Mouse (Mus musculus) embryonic facial prominence, embryonic 10.5 days (tissue): ENCODE results near the gene Ankrd13b. TPM values are rescaled to one million over a fixed set of nuclear protein-coding genes. Genes with fewer than 3 reads are reported as not detected.

Source experiments
- DNase-seq: peaks from one replicate; pipeline ENCODE4 v3.0.0-alpha.2; 2017; ENCODE audit warnings: low spot score
- H3K27ac ChIP-seq: fragments of 300-500 bp; sonication (generic); replicated peaks from 2 replicates; pipeline ENCODE4 v1.5.1; 2016; ENCODE audit warnings: mild to moderate bottlenecking
- H3K27me3 ChIP-seq: fragments of 300-500 bp; sonication (generic); replicated peaks from 2 replicates; pipeline ENCODE4 v1.6.1; 2016; ENCODE audit warnings: low read depth, mild to moderate bottlenecking; ENCODE audit not compliant: poor library complexity, severe bottlenecking
- H3K36me3 ChIP-seq: fragments of 300-500 bp; sonication (generic); replicated peaks from 2 replicates; pipeline ENCODE4 v1.6.1; 2016; ENCODE audit warnings: mild to moderate bottlenecking, moderate library complexity
- H3K4me1 ChIP-seq: fragments of 300-500 bp; sonication (generic); 2 replicates; pipeline ENCODE4 v1.6.1; 2016
- H3K4me3 ChIP-seq: fragments of 300-500 bp; sonication (generic); 2 replicates; pipeline ENCODE4 v1.5.1; 2016; ENCODE audit warnings: mild to moderate bottlenecking, moderate library complexity
- H3K9me3 ChIP-seq: fragments of 300-500 bp; sonication (generic); 2 replicates; pipeline ENCODE4 v1.6.1; 2016; ENCODE audit warnings: mild to moderate bottlenecking
- WGBS: fragments of 180-500 bp; shearing (Covaris S2); methylation state at CpG from one replicate; pipeline ENCODE4 v1.1.7; 2016; 5-methylcytosine and 5-hydroxymethylcytosine counted together
- polyA plus RNA-seq: library from polyadenylated mRNA; unstranded; fragments of >200 nt; fragmentation: Nextera tagmentation; extraction: Ambion mirVana; gene quantifications from 2 replicates; pipeline ENCODE4 v1.2.1, GENCODE M21; 2016

The Ankrd13b gene
- polyA plus RNA-seq, 1 experiment from 2014 or later = 13.1 TPM

GRCm38 (mm10) chr11:77483510-77484255 is 5.8 kb downstream of the Ankrd13b start:
- WGBS = 75% methylated on average over 11 of the region's 11 CpGs
- Histone ChIP-seq H3K27ac (no peak overlapping the region), H3K4me3 (no peak overlapping the region), H3K4me1 (peaks cover 49% of the 10 kb centered on the region), H3K9me3 (no peaks in the 10 kb centered on the region), H3K27me3 (no peaks in the 10 kb centered on the region), H3K36me3 (peaks cover 21% of the 10 kb centered on the region; the same call in 1 of the 2 replicates)
- DNase-seq = no peak

GRCm38 (mm10) chr11:77483043-77483442 is 6.4 kb downstream of the Ankrd13b start:
- Histone ChIP-seq H3K9me3 (no peaks in the 10 kb centered on the region), H3K27me3 (no peaks in the 10 kb centered on the region), H3K27ac (no peak overlapping the region), H3K4me1 (peaks cover 42% of the 10 kb centered on the region), H3K4me3 (no peak overlapping the region), H3K36me3 (peaks cover 21% of the 10 kb centered on the region; the same call in 1 of the 2 replicates)
- 75% methylated on average over 3 of the region's 3 CpGs for WGBS
- DNase-seq = no peak

GRCm38 (mm10) chr11:77476895-77477294 is 12.6 kb downstream of the Ankrd13b start:
- Histone ChIP-seq H3K36me3 (peaks cover 57% of the 10 kb centered on the region), H3K4me1 (no peaks in the 10 kb centered on the region; the same call in 1 of the 2 replicates), H3K27ac (no peak overlapping the region), H3K4me3 (no peak overlapping the region), H3K27me3 (no peaks in the 10 kb centered on the region; the same call in 1 of the 2 replicates), H3K9me3 (no peaks in the 10 kb centered on the region)
- WGBS = 90% methylated on average over 6 of the region's 6 CpGs
- DNase-seq = no peak

- no peak overlapping the region for H3K4me3 ChIP-seq
- H3K4me1 ChIP-seq = no peaks in the 10 kb centered on the region; the same call in 1 of the 2 replicates
- H3K9me3 ChIP-seq = no peaks in the 10 kb centered on the region
- no peak for DNase-seq
- WGBS = 95% methylated on average over 14 of the region's 14 CpGs
- no peak overlapping the region for H3K27ac ChIP-seq
- peaks cover 58% of the 10 kb centered on the region for H3K36me3 ChIP-seq
- H3K27me3 ChIP-seq = no peaks in the 10 kb centered on the region; the same call in 1 of the 2 replicates
Measured at GRCm38 (mm10) chr11:77476216-77476615, 13.3 kb downstream of the Ankrd13b start.

- WGBS = 89% methylated on average over 16 of the region's 16 CpGs
- Histone ChIP-seq H3K4me1 (peaks cover 2% of the 10 kb centered on the region), H3K4me3 (no peak overlapping the region), H3K9me3 (no peaks in the 10 kb centered on the region), H3K27me3 (peaks cover 33% of the 10 kb centered on the region), H3K36me3 (peaks cover 71% of the 10 kb centered on the region), H3K27ac (no peak overlapping the region)
- no peak for DNase-seq
Measured at GRCm38 (mm10) chr11:77472775-77473174, 16.7 kb downstream of the Ankrd13b start.

GRCm38 (mm10) chr11:77471407-77471806 is 18.1 kb downstream of the Ankrd13b start:
- no peak overlapping the region for H3K27ac ChIP-seq
- H3K4me1 ChIP-seq = peaks cover 15% of the 10 kb centered on the region
- DNase-seq = no peak
- peaks cover 61% of the 10 kb centered on the region for H3K36me3 ChIP-seq
- H3K9me3 ChIP-seq = no peaks in the 10 kb centered on the region
- no peak overlapping the region for H3K4me3 ChIP-seq
- 71% methylated on average over 29 of the region's 29 CpGs for WGBS
- peaks cover 46% of the 10 kb centered on the region for H3K27me3 ChIP-seq

- peaks cover 35% of the 10 kb centered on the region for H3K36me3 ChIP-seq
- 86% methylated on average over 9 of the region's 9 CpGs for WGBS
- peaks cover 76% of the 10 kb centered on the region for H3K27me3 ChIP-seq
- no peak overlapping the region for H3K27ac ChIP-seq
- H3K9me3 ChIP-seq = no peaks in the 10 kb centered on the region
- no peak for DNase-seq
- H3K4me1 ChIP-seq = peaks cover 16% of the 10 kb centered on the region
- no peak overlapping the region for H3K4me3 ChIP-seq
Measured at GRCm38 (mm10) chr11:77468397-77468796, 21.1 kb downstream of the Ankrd13b start.

GRCm38 (mm10) chr11:77467784-77468183 is 21.7 kb downstream of the Ankrd13b start:
- 16% methylated on average over 20 of the region's 20 CpGs for WGBS
- Histone ChIP-seq H3K4me1 (peaks cover 19% of the 10 kb centered on the region), H3K4me3 (peak overlapping the region; percentile 36), H3K27ac (no peak overlapping the region; the same call in 1 of the 2 replicates), H3K9me3 (no peaks in the 10 kb centered on the region), H3K27me3 (peaks cover 82% of the 10 kb centered on the region), H3K36me3 (peaks cover 29% of the 10 kb centered on the region)
- peak; percentile 75 for DNase-seq

GRCm38 (mm10) chr11:77467157-77467556 is 22.3 kb downstream of the Ankrd13b start:
- no peak overlapping the region; the same call in 1 of the 2 replicates for H3K27ac ChIP-seq
- no peaks in the 10 kb centered on the region for H3K9me3 ChIP-seq
- peak overlapping the region; percentile 36 for H3K4me3 ChIP-seq
- peaks cover 89% of the 10 kb centered on the region for H3K27me3 ChIP-seq
- DNase-seq = peak; percentile 79
- H3K4me1 ChIP-seq = peaks cover 25% of the 10 kb centered on the region
- H3K36me3 ChIP-seq = peaks cover 23% of the 10 kb centered on the region
- WGBS = 3% methylated on average over 25 of the region's 25 CpGs

- Histone ChIP-seq H3K27ac (no peak overlapping the region), H3K27me3 (peaks cover 95% of the 10 kb centered on the region), H3K4me3 (peak overlapping the region; percentile 36), H3K4me1 (peaks cover 29% of the 10 kb centered on the region), H3K36me3 (peaks cover 16% of the 10 kb centered on the region), H3K9me3 (no peaks in the 10 kb centered on the region)
- DNase-seq = no peak
- WGBS = 37% methylated on average over 9 of the region's 9 CpGs
Measured at GRCm38 (mm10) chr11:77466544-77466943, 22.9 kb downstream of the Ankrd13b start.

- Histone ChIP-seq H3K36me3 (peaks cover 2% of the 10 kb centered on the region; the same call in 1 of the 2 replicates), H3K27ac (no peak overlapping the region), H3K27me3 (peaks cover 100% of the 10 kb centered on the region), H3K4me1 (peaks cover 29% of the 10 kb centered on the region), H3K9me3 (no peaks in the 10 kb centered on the region), H3K4me3 (no peak overlapping the region)
- DNase-seq = no peak
- WGBS = 59% methylated on average over 3 of the region's 3 CpGs
Measured at GRCm38 (mm10) chr11:77465111-77465510, 24.4 kb downstream of the Ankrd13b start.

GRCm38 (mm10) chr11:77464684-77465083 is 24.8 kb downstream of the Ankrd13b start:
- peaks cover 29% of the 10 kb centered on the region for H3K4me1 ChIP-seq
- H3K27me3 ChIP-seq = peaks cover 98% of the 10 kb centered on the region
- no peaks in the 10 kb centered on the region for H3K9me3 ChIP-seq
- WGBS = 60% methylated on average over 4 of the region's 4 CpGs
- no peak overlapping the region for H3K27ac ChIP-seq
- H3K36me3 ChIP-seq = no peaks in the 10 kb centered on the region; the same call in 1 of the 2 replicates
- no peak overlapping the region for H3K4me3 ChIP-seq
- DNase-seq = no peak

- H3K4me1 ChIP-seq = peaks cover 29% of the 10 kb centered on the region
- DNase-seq = no peak
- H3K36me3 ChIP-seq = no peaks in the 10 kb centered on the region
- H3K4me3 ChIP-seq = no peak overlapping the region
- WGBS = 74% methylated on average over 10 of the region's 10 CpGs
- no peak overlapping the region for H3K27ac ChIP-seq
- no peaks in the 10 kb centered on the region for H3K9me3 ChIP-seq
- H3K27me3 ChIP-seq = peaks cover 94% of the 10 kb centered on the region
Measured at GRCm38 (mm10) chr11:77463786-77464185, 25.7 kb downstream of the Ankrd13b start.
